Mouse (Mus musculus) C2C12 (cell line): ENCODE results near the gene Crls1.

Source experiments
- CEBPB ChIP-seq: IDR thresholded peaks from one replicate; pipeline ENCODE4 v1.6.1; 2011; ENCODE audit warnings: low read depth, mild to moderate bottlenecking, control low read depth, moderate library complexity
- CTCF ChIP-seq: IDR thresholded peaks from one replicate; pipeline ENCODE4 v1.5.1; 2011; ENCODE audit not compliant: control insufficient read depth, insufficient read depth, insufficient read length
- FOSL1 ChIP-seq: IDR thresholded peaks from one replicate; pipeline ENCODE4 v1.8.0; 2011; ENCODE audit warnings: mild to moderate bottlenecking, low read length; ENCODE audit not compliant: poor library complexity, insufficient read depth, severe bottlenecking
- MYOD1 ChIP-seq: IDR thresholded peaks from one replicate; pipeline ENCODE4 v1.6.1; 2011; ENCODE audit warnings: low read depth; ENCODE audit not compliant: control insufficient read depth, insufficient read length
- USF1 ChIP-seq: IDR thresholded peaks from one replicate; pipeline ENCODE4 v1.6.1; 2011; ENCODE audit warnings: low read depth, mild to moderate bottlenecking, control low read depth, moderate library complexity

DNA sequence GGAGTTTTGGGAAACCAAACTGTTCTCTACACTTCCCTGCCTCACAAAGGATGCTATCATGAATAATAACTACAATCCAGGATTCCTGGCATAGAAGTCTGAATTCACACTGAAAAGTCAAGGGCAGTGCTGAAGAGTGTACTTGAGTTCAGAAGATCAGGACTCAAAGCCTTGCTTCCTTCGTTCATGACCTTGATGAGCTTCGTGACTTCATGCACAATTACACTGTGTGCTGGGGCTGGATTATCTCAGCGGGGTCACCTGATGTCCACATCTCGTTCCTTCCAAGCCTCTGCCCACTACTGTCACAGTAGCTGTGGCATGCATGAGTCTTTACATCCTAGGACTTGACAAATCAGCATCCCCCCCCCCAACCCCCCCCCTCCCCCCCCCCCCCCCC, 55.2 kb downstream of the Crls1 start:
- TF ChIP-seq CTCF = no peak
- no peak for TF ChIP-seq USF1
- TF ChIP-seq CEBPB = no peak
- no peak for TF ChIP-seq MYOD1
- no peak for TF ChIP-seq FOSL1
